Mouse (Mus musculus) CH12.LX (cell line): ENCODE results near the gene Etv6.

ENCODE experiments used
- CTCF ChIP-seq, 2 experiments: IDR thresholded peaks in 1 of 2; conservative IDR thresholded peaks in 1 of 2; 2 replicates each; pipeline ENCODE4 v1.5.1; 2011 to 2012; ENCODE audit warnings: low read depth in 2 of 2, low read length in 2 of 2, improper control_type of control experiment in 1 of 2, inconsistent platforms in 1 of 2, mild to moderate bottlenecking in 1 of 2, moderate library complexity in 1 of 2
- EP300 ChIP-seq: IDR thresholded peaks from 2 replicates; pipeline ENCODE4 v1.6.1; 2011; ENCODE audit warnings: low read length, improper control_type of control experiment
- IRF4 ChIP-seq: IDR thresholded peaks from 2 replicates; pipeline ENCODE4 v1.6.1; 2014; ENCODE audit warnings: low read depth, mild to moderate bottlenecking, inconsistent platforms, low read length, improper control_type of control experiment
- MAFK ChIP-seq: IDR thresholded peaks from 2 replicates; pipeline ENCODE4 v1.6.1; 2011; ENCODE audit warnings: low read length, improper control_type of control experiment; ENCODE audit not compliant: insufficient replicate concordance
- MAX ChIP-seq: IDR thresholded peaks from 2 replicates; pipeline ENCODE4 v1.6.1; 2011; ENCODE audit warnings: low read length, improper control_type of control experiment
- MXI1 ChIP-seq: IDR thresholded peaks from 2 replicates; pipeline ENCODE4 v1.6.1; 2011; ENCODE audit warnings: mild to moderate bottlenecking, low read depth, low read length, improper control_type of control experiment
- POLR2AphosphoS2 ChIP-seq: IDR thresholded peaks from 2 replicates; pipeline ENCODE4 v1.6.1; 2011; ENCODE audit warnings: low read depth, low read length, improper control_type of control experiment
- SMC3 ChIP-seq: IDR thresholded peaks from 2 replicates; pipeline ENCODE4 v1.6.1; 2011; ENCODE audit warnings: low read depth, low read length, improper control_type of control experiment
- ZMIZ1 ChIP-seq: IDR thresholded peaks from 2 replicates; pipeline ENCODE4 v1.6.1; 2012; ENCODE audit warnings: low read depth, mild to moderate bottlenecking, inconsistent platforms, low read length, improper control_type of control experiment
- ZNF384 ChIP-seq: IDR thresholded peaks from 2 replicates; pipeline ENCODE4 v1.6.1; 2012; ENCODE audit warnings: low read depth, low read length, improper control_type of control experiment, inconsistent platforms

GRCm38 (mm10) chr6:134105514-134106201, 70.2 kb downstream of the Etv6 start:
- no peak for TF ChIP-seq CTCF (conservative IDR thresholded peaks at IDR 0.05 in 1 of 2, IDR thresholded peaks at IDR 0.05 in 1 of 2; ENCODE audit: low read depth in 2 of 2, low read length in 2 of 2)
- no peak for TF ChIP-seq EP300
- no peak for TF ChIP-seq SMC3
- TF ChIP-seq IRF4 = no peak
- no peak for TF ChIP-seq ZNF384
- no peak for TF ChIP-seq MXI1
- TF ChIP-seq POLR2AphosphoS2 = no peak
- TF ChIP-seq MAFK = no peak
- no peak for TF ChIP-seq MAX
- TF ChIP-seq ZMIZ1 = no peak
